Mouse (Mus musculus) ovary, postnatal 36 days (tissue): ENCODE results near the gene Cplx3.

ENCODE experiments used
- DNase-seq: peaks from one replicate; pipeline ENCODE4 v3.0.0; 2022; ENCODE audit warnings: low spot score, mixed read lengths

The Cplx3 gene

DNA sequence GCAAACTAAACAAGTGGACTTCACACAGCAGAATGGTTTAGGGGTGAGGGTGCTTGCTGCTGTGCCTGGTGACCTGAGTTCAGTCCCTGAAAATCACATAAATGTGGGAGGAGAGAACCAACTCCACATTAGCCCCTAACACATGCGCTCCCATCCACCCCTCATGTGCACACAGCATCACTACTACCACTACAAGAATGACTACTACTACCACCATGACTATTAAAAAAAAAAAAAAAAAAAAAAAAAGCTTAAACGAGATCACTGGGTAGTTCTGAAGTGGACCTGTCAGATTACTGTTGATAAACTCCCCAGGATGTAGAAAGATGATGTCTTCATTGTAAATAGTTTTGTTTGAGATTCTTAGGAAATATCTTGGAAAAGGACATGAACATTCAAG lies 46.5 kb downstream of the Cplx3 start:
- no peak for DNase-seq

DNA sequence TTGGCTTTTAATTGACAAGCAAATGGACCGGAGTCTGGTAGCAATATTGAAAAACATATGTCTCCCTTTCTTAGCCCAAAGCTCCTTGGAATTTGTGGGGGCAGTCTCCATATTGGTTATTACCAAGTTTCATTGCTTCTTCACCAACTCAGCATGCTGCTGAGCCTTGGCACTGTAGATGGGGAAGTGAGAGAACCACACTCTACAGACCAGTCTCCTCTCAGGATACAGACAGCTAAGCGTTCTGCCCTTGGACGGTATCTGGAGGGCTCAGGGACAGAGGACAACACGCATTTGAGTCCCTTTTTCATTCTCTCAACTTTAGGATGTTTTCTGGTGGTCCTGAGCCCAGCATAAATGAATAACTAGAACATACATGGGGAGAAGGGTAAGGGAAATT lies 47.5 kb downstream of the Cplx3 start:
- DNase-seq = no peak

DNA sequence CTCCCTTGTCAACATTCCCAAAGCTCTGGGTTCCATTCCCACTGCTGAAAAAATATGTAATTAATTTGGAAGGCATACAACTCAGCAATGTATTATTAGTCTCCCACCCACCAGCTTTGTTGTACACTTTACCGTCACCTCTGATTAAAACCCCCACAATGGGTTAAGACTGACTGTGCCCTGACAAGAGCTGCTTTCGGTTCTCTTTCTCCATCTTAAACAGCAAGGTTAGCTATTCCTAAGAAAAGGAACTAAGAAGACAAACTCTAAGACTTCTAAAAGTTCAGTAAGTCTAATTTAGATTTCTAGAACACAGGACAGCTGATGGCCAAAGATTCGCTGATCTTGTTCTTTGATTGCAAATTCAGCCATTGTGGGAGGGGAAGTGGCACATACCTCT lies 48.9 kb downstream of the Cplx3 start:
- DNase-seq = no peak

DNA sequence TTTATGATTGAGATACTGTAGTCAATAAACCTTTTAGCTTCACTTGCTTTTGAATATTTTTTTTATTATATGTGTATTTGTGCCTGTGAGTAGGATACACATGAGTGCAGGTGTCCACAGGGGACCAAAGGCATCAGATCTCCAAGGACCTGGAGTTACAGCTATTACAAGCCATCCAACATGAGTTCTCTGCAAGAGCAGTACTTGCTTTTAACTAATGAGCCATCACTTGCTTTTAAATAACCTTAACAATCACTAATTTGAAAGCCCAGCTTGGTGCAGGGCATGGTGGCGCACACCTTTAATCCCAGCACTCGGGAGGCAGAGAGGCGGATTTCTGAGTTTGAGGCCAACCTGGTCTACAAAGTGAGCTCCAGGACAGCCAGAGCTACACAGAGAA lies 51.3 kb downstream of the Cplx3 start:
- DNase-seq = no peak

DNA sequence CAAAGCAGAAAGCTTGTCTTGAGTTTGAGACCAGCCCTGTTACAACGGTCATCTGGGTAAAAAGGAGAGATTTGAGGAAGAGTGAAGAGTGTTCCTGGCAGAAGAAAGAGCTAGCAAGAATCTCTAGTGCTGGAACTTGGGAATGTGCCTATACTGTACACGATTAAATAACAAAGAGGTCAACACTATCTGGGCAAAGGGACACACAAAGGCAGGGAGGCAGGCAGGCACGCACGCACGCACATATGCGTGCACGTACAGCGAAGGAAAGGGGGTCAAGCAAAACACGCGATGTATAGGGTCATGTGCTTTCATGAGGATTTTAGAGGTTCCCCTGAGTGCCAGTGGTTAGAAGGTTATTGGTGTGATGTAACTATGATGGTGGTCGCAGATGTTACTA lies 53.0 kb downstream of the Cplx3 start:
- no peak for DNase-seq

DNA sequence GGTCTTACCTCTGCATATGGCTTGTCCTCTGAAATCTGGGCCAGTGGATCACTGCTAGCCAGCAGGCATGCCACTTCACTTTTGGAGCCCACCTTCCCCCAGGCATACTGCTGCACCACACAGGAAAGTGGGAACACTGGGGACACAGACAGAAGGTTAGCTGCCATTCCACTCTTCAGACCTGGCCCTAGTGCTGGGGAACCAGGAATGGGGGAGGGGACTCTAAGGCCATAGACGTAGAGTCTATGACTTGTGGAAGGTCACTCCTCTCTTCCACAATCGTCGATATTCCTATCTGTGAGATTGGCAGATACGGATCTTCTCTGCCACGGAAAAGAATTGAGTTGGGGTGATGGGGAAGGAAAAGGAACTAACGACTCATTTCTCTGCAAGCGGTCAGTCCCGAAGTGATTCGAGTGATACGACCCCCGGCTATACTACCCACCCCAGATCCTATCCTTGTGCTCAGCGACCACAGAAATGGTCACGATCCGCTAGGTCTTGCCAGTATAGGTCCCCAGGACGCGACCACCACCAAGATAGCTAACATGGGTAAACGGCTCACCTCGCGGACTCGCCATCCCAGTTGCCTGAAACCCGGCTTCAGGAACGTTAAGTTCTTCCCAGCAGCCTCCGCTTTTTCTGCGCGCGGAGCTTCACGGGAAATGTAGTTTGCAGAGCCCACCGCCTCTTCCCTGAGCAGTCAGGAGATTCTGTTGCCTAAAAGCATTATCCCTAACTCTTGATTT lies 53.8 kb downstream of the Cplx3 start, which contains the start of gene Mpi:
Gene Mpi (minus strand): TSS at position 625 of the 749 bp plus-strand sequence.
- DNase-seq = peak; percentile 72

DNA sequence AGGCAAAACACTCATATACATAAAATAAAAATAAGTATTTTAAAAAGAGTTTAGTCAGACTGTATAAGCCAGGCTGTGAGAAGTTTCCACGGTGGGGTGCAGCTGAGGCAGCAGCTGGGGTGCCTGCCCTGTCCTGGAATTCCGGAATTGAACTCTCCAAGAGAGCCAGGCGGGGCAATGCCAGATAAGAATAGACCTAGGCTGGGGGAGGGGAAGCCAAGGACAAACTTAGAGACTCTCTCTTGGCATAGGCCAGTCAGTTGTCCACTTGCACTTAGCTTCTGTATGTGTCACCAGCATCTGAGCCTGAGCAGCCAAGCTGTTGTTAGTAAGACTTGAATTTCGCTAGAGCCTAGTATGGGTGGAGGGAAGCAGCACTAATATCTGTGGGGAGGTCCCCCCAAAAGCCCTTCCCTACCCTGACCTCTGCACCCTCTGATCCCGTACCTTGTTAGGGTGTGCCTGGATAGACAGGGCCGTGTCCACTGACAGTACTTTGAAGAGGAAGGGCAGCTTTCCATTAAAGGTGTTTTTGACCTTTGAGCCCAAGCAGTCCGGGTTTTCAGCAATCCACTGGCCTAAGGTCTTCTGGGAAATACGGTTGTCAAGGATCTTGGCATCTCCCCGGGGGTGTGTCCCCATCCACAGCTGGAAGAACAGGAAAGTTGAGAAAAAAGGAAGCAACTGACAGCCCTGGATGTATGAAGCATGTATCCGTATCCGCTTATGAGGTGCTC lies 55.8 kb downstream of the Cplx3 start:
- no peak for DNase-seq
